Mouse (Mus musculus) stomach, embryonic 14.5 days (tissue): ENCODE results near the gene Shb. TPM values are rescaled to one million over a fixed set of nuclear protein-coding genes. Genes with fewer than 3 reads are reported as not detected.
A peak's percentile ranks its signal among the peaks of the same experiment; 100 is the strongest.

ENCODE experiments used
- ATAC-seq: fragments of 200-750 bp; cut with Nextera tagmentation; 2 replicates; pipeline ENCODE4 v1.8.0; 2017; ENCODE audit warnings: low read depth, moderate TSS enrichment; ENCODE audit not compliant: insufficient number of reproducible peaks, insufficient read depth, low FRiP score
- H3K27ac ChIP-seq: fragments of 300-500 bp; sonication (generic); 2 replicates; pipeline ENCODE4 v1.5.1; 2014; ENCODE audit warnings: mild to moderate bottlenecking, low read length, moderate library complexity, mixed read lengths
- H3K27me3 ChIP-seq: fragments of 300-500 bp; sonication (generic); 2 replicates; pipeline ENCODE4 v1.6.1; 2014; ENCODE audit warnings: low read length, control low read depth, mixed read lengths; ENCODE audit not compliant: control insufficient read depth, insufficient read depth
- H3K36me3 ChIP-seq: fragments of 300-500 bp; sonication (generic); 2 replicates; pipeline ENCODE4 v1.6.1; 2014; ENCODE audit warnings: mild to moderate bottlenecking, control low read depth, low read length, moderate library complexity, mixed read lengths; ENCODE audit not compliant: control insufficient read depth, insufficient read depth
- H3K4me1 ChIP-seq: fragments of 300-500 bp; sonication (generic); 2 replicates; pipeline ENCODE4 v1.6.1; 2014; ENCODE audit warnings: low read length, control low read depth, mixed read lengths; ENCODE audit not compliant: control insufficient read depth, insufficient read depth
- H3K4me2 ChIP-seq: fragments of 300-500 bp; sonication (generic); replicated peaks from 2 replicates; pipeline ENCODE4 v1.6.1; 2014; ENCODE audit warnings: low read depth, low read length, control low read depth
- H3K4me3 ChIP-seq: fragments of 300-500 bp; sonication (generic); 2 replicates; pipeline ENCODE4 v1.5.1; 2014; ENCODE audit warnings: low read depth, low read length, control low read depth
- H3K9ac ChIP-seq: fragments of 300-500 bp; sonication (generic); replicated peaks from 2 replicates; pipeline ENCODE4 v1.6.1; 2014; ENCODE audit warnings: low read depth, mild to moderate bottlenecking, control low read depth, low read length, moderate library complexity, mixed read lengths
- H3K9me3 ChIP-seq: fragments of 300-500 bp; sonication (generic); 2 replicates; pipeline ENCODE4 v1.6.1; 2016; ENCODE audit warnings: low read depth, low read length, control low read depth; ENCODE audit not compliant: control insufficient read depth
- WGBS: fragments of 180-500 bp; shearing (Covaris S2); extraction: QIAGEN DNeasy Blood & Tissue Kit; methylation state at CpG from one replicate; pipeline ENCODE4 v1.1.7; 2014; 5-methylcytosine and 5-hydroxymethylcytosine counted together
- polyA plus RNA-seq: library from polyadenylated mRNA; unstranded; fragments of >200 nt; fragmentation: Nextera tagmentation; extraction: Ambion mirVana; gene quantifications from 2 replicates; pipeline ENCODE4 v1.2.1, GENCODE M21; 2014

Shb gene
- polyA plus RNA-seq, 1 experiment from 2014 or later, result 4.4 TPM

- H3K4me3 ChIP-seq, result no peak overlapping the region
- H3K27me3 ChIP-seq, result no peaks in the 10 kb centered on the region
- H3K4me1 ChIP-seq, result peaks cover 22% of the 10 kb centered on the region
- no peaks in the 10 kb centered on the region for H3K9me3 ChIP-seq
- WGBS, result 86% methylated on average over 3 of the region's 3 CpGs
- H3K36me3 ChIP-seq, result no peaks in the 10 kb centered on the region
- no peak overlapping the region for H3K27ac ChIP-seq
- H3K4me2 ChIP-seq, result no peak overlapping the region
- H3K9ac ChIP-seq, result no peak overlapping the region
- ATAC-seq, result no peak
Measured at GRCm38 (mm10) chr4:45431806-45432205, 100.5 kb downstream of the Shb start.

GRCm38 (mm10) chr4:45431316-45431715 lies 101.0 kb downstream of the Shb start:
- Histone ChIP-seq H3K4me1 (peaks cover 17% of the 10 kb centered on the region), H3K36me3 (no peaks in the 10 kb centered on the region), H3K27me3 (no peaks in the 10 kb centered on the region), H3K9me3 (no peaks in the 10 kb centered on the region), H3K4me2 (no peak overlapping the region), H3K4me3 (no peak overlapping the region), H3K9ac (no peak overlapping the region), H3K27ac (no peak overlapping the region)
- no peak for ATAC-seq
- WGBS, result 87% methylated on average over 3 of the region's 3 CpGs

GRCm38 (mm10) chr4:45429451-45429850 lies 102.8 kb downstream of the Shb start:
- Histone ChIP-seq H3K4me2 (no peak overlapping the region), H3K9me3 (no peaks in the 10 kb centered on the region), H3K4me1 (no peaks in the 10 kb centered on the region), H3K4me3 (no peak overlapping the region), H3K36me3 (no peaks in the 10 kb centered on the region), H3K9ac (no peak overlapping the region), H3K27ac (no peak overlapping the region), H3K27me3 (no peaks in the 10 kb centered on the region)
- ATAC-seq, result no peak
- WGBS, result 84% methylated on average over 7 of the region's 7 CpGs

GRCm38 (mm10) chr4:45426724-45427457 lies 105.4 kb downstream of the Shb start:
- 73% methylated on average over 13 of the region's 13 CpGs for WGBS
- H3K4me2 ChIP-seq, result no peak overlapping the region
- no peak overlapping the region for H3K27ac ChIP-seq
- no peaks in the 10 kb centered on the region for H3K27me3 ChIP-seq
- H3K4me3 ChIP-seq, result no peak overlapping the region
- H3K9me3 ChIP-seq, result no peaks in the 10 kb centered on the region
- H3K36me3 ChIP-seq, result no peaks in the 10 kb centered on the region
- H3K9ac ChIP-seq, result no peak overlapping the region
- H3K4me1 ChIP-seq, result peaks cover 7% of the 10 kb centered on the region; the same call in 1 of the 2 replicates
- ATAC-seq, result no peak

GRCm38 (mm10) chr4:45423406-45423805 lies 108.9 kb downstream of the Shb start:
- Histone ChIP-seq H3K27me3 (no peaks in the 10 kb centered on the region), H3K4me2 (no peak overlapping the region), H3K4me3 (no peak overlapping the region), H3K9ac (no peak overlapping the region), H3K36me3 (no peaks in the 10 kb centered on the region), H3K9me3 (no peaks in the 10 kb centered on the region), H3K27ac (peak overlapping the region; percentile 68), H3K4me1 (peaks cover 10% of the 10 kb centered on the region; the same call in 1 of the 2 replicates)
- ATAC-seq, result peak; percentile 16; the same call in 1 of the 2 replicates
- 31% methylated on average over 8 of the region's 8 CpGs for WGBS

- H3K4me3 ChIP-seq, result no peak overlapping the region
- no peak overlapping the region for H3K4me2 ChIP-seq
- peaks cover 10% of the 10 kb centered on the region; the same call in 1 of the 2 replicates for H3K4me1 ChIP-seq
- 77% methylated on average over 10 of the region's 10 CpGs for WGBS
- H3K36me3 ChIP-seq, result no peaks in the 10 kb centered on the region
- no peak for ATAC-seq
- H3K9me3 ChIP-seq, result no peaks in the 10 kb centered on the region
- H3K9ac ChIP-seq, result no peak overlapping the region
- no peaks in the 10 kb centered on the region for H3K27me3 ChIP-seq
- no peak overlapping the region; the same call in 1 of the 2 replicates for H3K27ac ChIP-seq
Measured at GRCm38 (mm10) chr4:45422640-45423039, 109.6 kb downstream of the Shb start.

GRCm38 (mm10) chr4:45421519-45422260 lies 110.6 kb downstream of the Shb start:
- H3K27me3 ChIP-seq, result no peaks in the 10 kb centered on the region
- H3K4me1 ChIP-seq, result peaks cover 10% of the 10 kb centered on the region; the same call in 1 of the 2 replicates
- WGBS, result 80% methylated on average over 11 of the region's 11 CpGs
- no peaks in the 10 kb centered on the region for H3K36me3 ChIP-seq
- H3K4me3 ChIP-seq, result no peak overlapping the region
- H3K9ac ChIP-seq, result no peak overlapping the region
- H3K27ac ChIP-seq, result no peak overlapping the region; the same call in 1 of the 2 replicates
- no peak for ATAC-seq
- no peak overlapping the region for H3K4me2 ChIP-seq
- H3K9me3 ChIP-seq, result no peaks in the 10 kb centered on the region

- Histone ChIP-seq H3K9ac (no peak overlapping the region), H3K27me3 (no peaks in the 10 kb centered on the region), H3K4me3 (no peak overlapping the region), H3K4me2 (no peak overlapping the region), H3K9me3 (no peaks in the 10 kb centered on the region), H3K27ac (no peak overlapping the region), H3K4me1 (peaks cover 10% of the 10 kb centered on the region; the same call in 1 of the 2 replicates), H3K36me3 (no peaks in the 10 kb centered on the region)
- ATAC-seq, result no peak
- 64% methylated on average over 3 of the region's 3 CpGs for WGBS
Measured at GRCm38 (mm10) chr4:45420733-45421132, 111.5 kb downstream of the Shb start.
